Mouse (Mus musculus): Measurements from ENCODE around the gene Zswim8. TPM values are rescaled to one million over a fixed set of nuclear protein-coding genes. Genes with fewer than 3 reads are reported as not detected.

The Zswim8 gene
- polyA plus RNA-seq, 1 experiment from 2014 or later = 4.6 TPM

DNA sequence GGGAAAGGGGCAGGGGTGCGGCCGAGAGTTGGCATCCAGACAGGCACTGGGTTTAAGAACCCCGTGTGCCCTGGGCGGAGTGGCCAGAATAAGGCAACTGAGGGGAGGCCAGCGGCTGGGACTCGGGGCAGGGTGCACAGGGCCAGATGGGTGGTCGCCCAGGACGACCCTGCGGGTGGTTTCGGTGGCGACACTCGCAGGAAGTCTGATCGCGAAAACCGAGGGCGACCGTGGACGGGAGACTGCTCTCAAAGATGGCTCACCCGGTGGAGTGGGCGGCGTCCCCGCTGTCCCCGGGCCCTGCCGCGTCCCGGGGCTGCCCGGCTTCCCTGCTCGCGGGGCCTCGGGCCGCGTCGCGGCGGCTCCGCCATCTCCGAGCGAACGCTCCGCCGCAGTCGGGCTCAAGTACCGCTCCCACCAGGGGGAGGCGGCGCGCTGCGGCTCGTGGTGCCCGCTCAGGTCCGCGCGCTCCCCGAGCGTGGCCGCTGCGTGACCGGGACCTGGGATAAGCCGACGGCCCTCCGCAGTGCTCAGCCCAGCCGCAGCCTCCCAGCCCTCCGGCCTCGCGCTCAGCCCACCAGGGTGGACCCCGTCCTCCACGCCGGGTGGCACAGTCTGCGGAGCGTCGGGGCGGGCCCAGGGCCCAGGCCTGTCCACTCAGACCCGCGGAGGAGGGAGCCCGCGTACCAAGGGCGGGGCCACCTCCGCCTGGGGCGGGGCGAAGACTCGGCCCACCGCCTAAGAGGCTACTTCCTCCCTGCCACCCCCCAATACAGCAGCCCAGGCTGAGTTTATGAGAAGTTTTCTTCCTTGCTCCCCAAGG is 26.8 kb downstream of the Zswim8 start, which contains the start of gene Ndst2:
Gene Ndst2, minus strand, starts transcription at position 611 of the 823 bp plus-strand sequence.
- WGBS (ENCODE audit: insufficient replicate concordance) = under 1% methylated on average over 81 of the region's 81 CpGs
- Histone ChIP-seq H3K9me3 (replicated peaks) (no peaks in the 10 kb centered on the region), H3K4me2 (peak within 1 kb of the TSS; percentile 94), H3K27ac (peak within 1 kb of the TSS; percentile 95), H3K9ac (peak within 1 kb of the TSS; percentile 93), H3K4me1 (replicated peaks) (peaks cover 68% of the 10 kb centered on the region), H3K36me3 (peaks cover 60% of the 10 kb centered on the region), H3K27me3 (no peaks in the 10 kb centered on the region), H3K4me3 (replicated peaks) (peak within 1 kb of the TSS; percentile 89)
- DNase-seq (peak; percentile 90), ATAC-seq (ENCODE audit: low read depth) (peak; percentile 96)

DNA sequence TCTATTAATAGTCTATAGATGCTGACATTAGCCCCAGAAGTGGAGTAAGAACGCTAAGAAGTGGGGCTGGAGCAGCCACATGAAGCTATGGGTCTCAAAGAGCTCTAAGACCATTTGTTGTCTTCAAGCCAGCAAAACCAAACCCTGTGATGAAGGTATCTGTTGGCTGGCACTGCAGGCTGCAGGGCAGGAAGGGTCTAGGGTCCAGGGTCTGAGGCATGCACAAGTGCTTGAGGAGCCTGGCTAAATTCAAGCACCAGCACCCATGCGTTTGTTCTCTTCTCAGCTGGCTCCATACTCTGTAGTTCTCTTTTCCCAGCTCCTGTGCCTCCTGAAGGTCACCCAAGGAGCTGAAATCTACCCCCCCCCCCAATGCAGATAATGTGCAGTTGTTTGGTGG is 27.7 kb downstream of the Zswim8 start:
- Histone ChIP-seq H3K4me3 (replicated peaks) (no peak overlapping the region), H3K9me3 (replicated peaks) (no peaks in the 10 kb centered on the region), H3K36me3 (peaks cover 59% of the 10 kb centered on the region), H3K9ac (peak overlapping the region; percentile 93; the same call in 1 of the 2 replicates), H3K4me1 (replicated peaks) (peaks cover 68% of the 10 kb centered on the region), H3K27ac (peak overlapping the region; percentile 95; the same call in 1 of the 2 replicates), H3K4me2 (peak overlapping the region; percentile 94), H3K27me3 (no peaks in the 10 kb centered on the region)
- DNase-seq (no peak), ATAC-seq (ENCODE audit: low read depth) (no peak)
- 42% methylated on average over 2 of the region's 2 CpGs for WGBS (ENCODE audit: insufficient replicate concordance)

DNA sequence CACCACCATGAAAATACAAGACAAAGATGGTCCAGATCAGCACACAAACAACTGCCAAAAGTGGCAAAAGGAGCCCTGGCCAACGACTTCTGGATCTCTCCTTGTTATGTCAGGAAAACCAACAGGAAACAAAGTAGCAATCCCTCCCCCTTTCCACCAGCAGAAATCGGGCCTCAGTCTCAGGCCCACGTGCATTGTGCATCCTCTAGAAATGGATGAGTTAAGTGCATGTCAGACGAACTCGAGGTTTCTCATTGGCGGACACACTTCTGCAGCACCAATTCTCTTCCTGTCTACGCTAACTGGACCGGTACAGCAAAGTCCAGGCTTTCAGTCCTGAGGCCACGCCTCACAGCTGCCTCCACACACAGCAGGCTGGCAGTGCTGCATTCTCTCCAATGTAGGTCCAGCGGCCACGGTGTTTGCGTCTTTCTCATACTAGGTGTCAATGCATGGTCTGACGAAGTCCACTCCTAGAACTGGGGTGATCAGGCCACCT is 28.6 kb downstream of the Zswim8 start:
- 72% methylated on average over 13 of the region's 13 CpGs for WGBS (ENCODE audit: insufficient replicate concordance)
- peaks cover 55% of the 10 kb centered on the region for H3K36me3 ChIP-seq
- DNase-seq = no peak

DNA sequence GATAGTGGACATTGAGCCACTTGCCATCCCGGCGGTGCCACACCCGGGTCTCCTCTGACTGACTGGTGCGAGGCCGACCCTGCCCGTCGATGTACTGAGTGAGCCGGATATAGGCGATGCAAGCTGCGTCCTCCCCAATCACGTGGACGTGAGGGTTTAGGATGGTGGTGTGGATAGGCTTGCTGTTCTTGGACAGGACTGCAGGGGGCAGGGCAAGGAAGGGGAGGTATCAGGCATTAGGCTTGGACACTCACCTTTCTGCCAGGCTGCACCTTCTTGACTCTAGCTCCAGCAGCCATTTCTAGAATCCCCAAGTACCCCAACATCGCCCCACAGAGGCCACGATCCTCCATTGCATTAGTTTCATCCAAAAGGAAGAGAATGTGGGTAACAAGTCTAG is 30.0 kb downstream of the Zswim8 start:
- DNase-seq (peak; percentile 61), ATAC-seq (ENCODE audit: low read depth) (no peak)
- H3K4me3 ChIP-seq (replicated peaks) = peak overlapping the region; percentile 9; the same call in 1 of the 2 replicates
- WGBS (ENCODE audit: insufficient replicate concordance) = 44% methylated on average over 14 of the region's 14 CpGs
- peak overlapping the region; percentile 24; the same call in 1 of the 2 replicates for H3K9ac ChIP-seq
- H3K36me3 ChIP-seq = peaks cover 53% of the 10 kb centered on the region
- no peaks in the 10 kb centered on the region for H3K27me3 ChIP-seq
- H3K4me2 ChIP-seq = peak overlapping the region; percentile 37
- H3K27ac ChIP-seq = peak overlapping the region; percentile 50; the same call in 1 of the 2 replicates
- H3K4me1 ChIP-seq (replicated peaks) = peaks cover 46% of the 10 kb centered on the region
- no peaks in the 10 kb centered on the region for H3K9me3 ChIP-seq (replicated peaks)

More for the DNA sequence above, 28.6 kb downstream of the Zswim8 start:
- ATAC-seq (ENCODE audit: low read depth) = no peak
- Histone ChIP-seq H3K9me3 (replicated peaks) (no peaks in the 10 kb centered on the region), H3K4me1 (replicated peaks) (peaks cover 60% of the 10 kb centered on the region), H3K4me2 (no peak overlapping the region), H3K27ac (no peak overlapping the region), H3K27me3 (no peaks in the 10 kb centered on the region), H3K9ac (no peak overlapping the region), H3K4me3 (replicated peaks) (no peak overlapping the region)

DNA sequence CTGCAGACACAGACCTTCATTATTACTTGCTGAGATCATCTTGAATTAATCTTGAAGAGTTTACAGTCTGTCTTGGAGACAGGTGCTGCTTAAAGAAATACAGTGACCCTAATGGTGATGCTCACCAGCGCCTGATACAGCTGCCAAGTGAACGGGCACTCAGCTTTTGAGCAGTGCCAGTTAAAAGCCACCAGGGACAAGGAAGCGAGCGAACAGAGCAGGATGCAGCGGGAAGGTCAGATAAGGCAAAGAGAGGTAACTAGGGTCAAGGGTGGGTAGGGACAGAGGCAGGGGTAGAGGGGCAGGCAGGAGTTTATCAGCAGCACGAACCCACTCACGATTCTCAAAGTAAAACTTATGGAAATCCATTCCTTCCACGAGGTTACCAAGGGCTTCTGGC is 31.2 kb downstream of the Zswim8 start:
- no peak overlapping the region for H3K27ac ChIP-seq
- H3K27me3 ChIP-seq = no peaks in the 10 kb centered on the region
- peaks cover 36% of the 10 kb centered on the region for H3K4me1 ChIP-seq (replicated peaks)
- H3K9ac ChIP-seq = no peak overlapping the region
- no peak overlapping the region for H3K4me3 ChIP-seq (replicated peaks)
- H3K4me2 ChIP-seq = no peak overlapping the region
- no peak for ATAC-seq (ENCODE audit: low read depth)
- H3K9me3 ChIP-seq (replicated peaks) = no peaks in the 10 kb centered on the region
- 74% methylated on average over 8 of the region's 8 CpGs for WGBS (ENCODE audit: insufficient replicate concordance)
- DNase-seq = no peak
- H3K36me3 ChIP-seq = peaks cover 53% of the 10 kb centered on the region

DNA sequence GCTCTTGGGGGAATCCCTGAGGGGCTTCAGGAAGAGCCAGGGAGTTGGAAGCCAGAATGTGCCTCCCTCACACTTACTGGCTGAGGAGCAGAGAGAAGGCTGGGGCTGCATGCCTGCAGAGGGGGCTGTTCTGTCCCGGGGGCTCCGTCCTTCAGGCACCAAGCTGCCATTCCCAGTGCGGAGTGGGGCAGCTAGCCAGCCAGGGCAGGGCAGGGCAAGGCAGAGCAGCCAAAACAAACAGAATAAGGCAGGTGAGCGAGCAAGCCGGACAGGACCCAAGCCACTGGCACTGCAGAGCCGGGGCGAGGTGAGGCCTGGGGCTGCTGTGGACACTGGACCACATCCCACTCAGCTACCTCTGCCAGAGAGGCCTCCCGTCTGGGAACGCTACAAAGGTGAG is 33.9 kb downstream of the Zswim8 start:
- 77% methylated on average over 9 of the region's 9 CpGs for WGBS (ENCODE audit: insufficient replicate concordance)
- no peak for ATAC-seq (ENCODE audit: low read depth)
- Histone ChIP-seq H3K4me3 (replicated peaks) (no peak overlapping the region), H3K9me3 (replicated peaks) (no peaks in the 10 kb centered on the region), H3K9ac (no peak overlapping the region), H3K27me3 (no peaks in the 10 kb centered on the region), H3K36me3 (peaks cover 45% of the 10 kb centered on the region), H3K4me1 (replicated peaks) (peaks cover 19% of the 10 kb centered on the region), H3K27ac (no peak overlapping the region), H3K4me2 (no peak overlapping the region)
- DNase-seq = no peak

DNA sequence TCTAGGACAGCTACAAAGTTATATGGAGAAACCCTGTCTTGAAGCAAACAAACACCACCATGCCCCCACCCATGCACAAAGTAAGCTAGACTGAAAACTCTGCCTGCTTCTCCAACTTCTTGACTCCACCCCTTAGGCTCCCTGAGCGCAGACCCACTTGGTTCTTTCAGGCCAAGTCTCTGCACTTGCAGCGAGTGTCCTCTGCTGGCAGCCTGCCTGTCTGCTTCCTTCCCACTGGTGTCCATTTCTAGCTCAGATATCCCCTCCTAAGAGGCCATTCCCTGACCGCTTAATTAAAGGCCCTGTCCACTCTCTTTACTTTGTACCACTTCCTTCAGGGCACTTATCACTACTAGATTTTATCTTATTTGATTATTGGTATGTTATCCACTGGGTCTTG is 36.3 kb downstream of the Zswim8 start:
- no peak for ATAC-seq (ENCODE audit: low read depth)

DNA sequence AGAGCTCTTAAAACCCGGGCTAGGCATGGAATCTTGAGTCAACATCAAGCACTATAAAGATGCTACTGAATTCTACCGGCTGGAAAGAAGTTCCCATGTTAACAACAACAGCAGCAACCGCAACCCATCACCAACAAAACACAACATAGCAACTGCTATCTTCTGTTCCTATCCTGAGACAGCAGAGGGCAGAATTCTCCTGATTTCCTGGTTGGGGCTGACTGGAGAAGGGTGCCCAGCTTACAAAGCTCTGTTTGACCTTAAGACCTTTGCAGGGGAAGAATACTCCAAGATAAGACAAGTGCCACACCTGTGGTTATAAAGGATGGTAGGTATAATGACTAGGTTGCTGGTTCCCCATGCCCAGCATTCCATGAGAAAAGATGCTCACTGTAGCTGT is 39.6 kb downstream of the Zswim8 start:
- Histone ChIP-seq H3K9ac (no peak overlapping the region), H3K27ac (no peak overlapping the region), H3K4me3 (replicated peaks) (no peak overlapping the region), H3K27me3 (no peaks in the 10 kb centered on the region), H3K4me1 (replicated peaks) (no peaks in the 10 kb centered on the region), H3K4me2 (no peak overlapping the region), H3K9me3 (replicated peaks) (no peaks in the 10 kb centered on the region), H3K36me3 (peaks cover 11% of the 10 kb centered on the region; the same call in 1 of the 2 replicates)
- 75% methylated on average over 3 of the region's 3 CpGs for WGBS (ENCODE audit: insufficient replicate concordance)
- DNase-seq = no peak
- no peak for ATAC-seq (ENCODE audit: low read depth)

More for the DNA sequence above, 36.3 kb downstream of the Zswim8 start:
- Histone ChIP-seq H3K27ac (no peak overlapping the region), H3K27me3 (no peaks in the 10 kb centered on the region), H3K36me3 (peaks cover 36% of the 10 kb centered on the region), H3K9me3 (replicated peaks) (no peaks in the 10 kb centered on the region), H3K9ac (no peak overlapping the region), H3K4me3 (replicated peaks) (no peak overlapping the region), H3K4me1 (replicated peaks) (no peaks in the 10 kb centered on the region), H3K4me2 (no peak overlapping the region)
- 84% methylated on average over 3 of the region's 3 CpGs for WGBS (ENCODE audit: insufficient replicate concordance)
- no peak for DNase-seq

DNA sequence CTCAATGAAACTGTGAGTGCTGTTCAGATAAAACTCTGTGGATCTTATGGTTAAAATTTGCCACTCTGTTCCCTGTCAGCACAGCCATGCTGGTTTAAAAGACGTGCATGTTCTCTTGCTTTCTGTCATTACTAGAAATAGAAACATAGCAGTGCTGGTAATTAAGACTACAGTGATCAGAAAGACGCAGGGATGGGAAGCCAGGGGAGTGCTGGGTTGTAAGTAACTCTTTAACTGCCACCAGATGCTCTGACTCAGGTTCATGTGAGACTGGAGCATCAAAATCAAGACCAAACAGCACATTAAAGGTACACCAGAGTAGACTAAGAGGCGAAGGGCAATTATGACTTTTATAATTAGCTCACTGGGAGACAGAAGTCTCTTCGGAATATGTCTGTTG is 41.0 kb downstream of the Zswim8 start:
- H3K4me3 ChIP-seq (replicated peaks) = no peak overlapping the region
- H3K9ac ChIP-seq = no peak overlapping the region
- 66% methylated on average over 4 of the region's 4 CpGs for WGBS (ENCODE audit: insufficient replicate concordance)
- H3K27ac ChIP-seq = no peak overlapping the region
- no peaks in the 10 kb centered on the region for H3K4me1 ChIP-seq (replicated peaks)
- no peaks in the 10 kb centered on the region for H3K27me3 ChIP-seq
- ATAC-seq (ENCODE audit: low read depth) (no peak), DNase-seq (no peak)
- H3K36me3 ChIP-seq = peaks cover 5% of the 10 kb centered on the region; the same call in 1 of the 2 replicates
- no peaks in the 10 kb centered on the region for H3K9me3 ChIP-seq (replicated peaks)
- H3K4me2 ChIP-seq = no peak overlapping the region

DNA sequence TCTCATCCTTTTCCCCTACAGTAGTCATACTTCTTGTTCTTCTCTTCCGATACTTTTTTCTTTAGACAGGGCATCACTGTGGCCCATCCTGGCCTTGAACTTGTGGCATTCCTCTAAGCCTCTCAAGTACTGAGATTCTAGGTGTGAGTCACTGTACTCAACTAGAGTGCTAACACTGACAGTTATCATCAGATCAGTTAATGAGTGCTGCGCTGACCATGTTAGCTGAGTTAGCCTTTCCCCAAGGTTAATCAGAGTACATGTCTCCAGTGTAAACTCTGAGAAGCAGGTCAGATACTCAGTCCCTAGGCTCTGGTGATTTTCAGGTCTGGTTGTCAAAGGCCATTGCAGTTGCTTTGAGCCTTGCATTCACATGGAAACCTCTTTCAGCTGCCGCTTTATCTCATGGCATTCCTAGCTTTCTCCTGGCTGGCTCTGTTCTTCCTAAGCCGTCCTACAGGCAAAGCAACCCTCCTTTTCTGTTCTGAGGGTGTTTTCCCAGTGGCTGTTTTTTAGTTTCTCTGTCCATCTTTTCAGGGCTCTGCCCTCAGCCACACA is 42.2 kb downstream of the Zswim8 start:
- H3K4me2 ChIP-seq = no peak overlapping the region
- no peaks in the 10 kb centered on the region for H3K27me3 ChIP-seq
- DNase-seq (no peak), ATAC-seq (ENCODE audit: low read depth) (no peak)
- H3K9ac ChIP-seq = no peak overlapping the region
- no peak overlapping the region for H3K27ac ChIP-seq
- peaks cover 5% of the 10 kb centered on the region; the same call in 1 of the 2 replicates for H3K36me3 ChIP-seq
- no peaks in the 10 kb centered on the region for H3K4me1 ChIP-seq (replicated peaks)
- 83% methylated on average over 4 of the region's 4 CpGs for WGBS (ENCODE audit: insufficient replicate concordance)
- H3K9me3 ChIP-seq (replicated peaks) = no peaks in the 10 kb centered on the region
- H3K4me3 ChIP-seq (replicated peaks) = no peak overlapping the region

DNA sequence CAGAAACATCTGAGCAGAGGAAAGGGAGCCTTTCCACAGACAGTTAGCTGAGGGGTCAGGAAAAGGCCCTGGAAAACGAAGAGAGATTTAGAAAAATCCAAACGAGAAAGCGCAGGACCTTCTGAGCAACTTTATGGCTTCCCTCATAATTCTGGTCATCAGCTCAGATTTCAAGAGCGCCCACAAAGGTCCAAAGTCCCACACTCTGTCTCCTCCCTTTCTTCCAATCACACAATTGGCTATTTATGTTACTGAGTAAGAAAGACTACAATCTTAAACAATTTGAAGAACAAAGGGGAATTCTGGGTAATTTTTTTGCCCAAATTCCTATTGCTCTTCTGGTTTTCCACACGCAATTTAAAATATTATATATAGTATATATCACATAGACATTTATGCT is 43.2 kb downstream of the Zswim8 start:
- WGBS (ENCODE audit: insufficient replicate concordance) = 79% methylated on average over 5 of the region's 5 CpGs
- H3K9ac ChIP-seq = no peak overlapping the region
- ATAC-seq (ENCODE audit: low read depth) = no peak
- no peak for DNase-seq
- peaks cover 13% of the 10 kb centered on the region for H3K36me3 ChIP-seq
- no peaks in the 10 kb centered on the region for H3K9me3 ChIP-seq (replicated peaks)
- H3K27me3 ChIP-seq = no peaks in the 10 kb centered on the region
- H3K4me1 ChIP-seq (replicated peaks) = no peaks in the 10 kb centered on the region
- no peak overlapping the region for H3K4me3 ChIP-seq (replicated peaks)
- H3K27ac ChIP-seq = no peak overlapping the region
- H3K4me2 ChIP-seq = no peak overlapping the region
